Comparison of ENCODE assay signal across 22 mouse cellular contexts in the genomic region with DNA sequence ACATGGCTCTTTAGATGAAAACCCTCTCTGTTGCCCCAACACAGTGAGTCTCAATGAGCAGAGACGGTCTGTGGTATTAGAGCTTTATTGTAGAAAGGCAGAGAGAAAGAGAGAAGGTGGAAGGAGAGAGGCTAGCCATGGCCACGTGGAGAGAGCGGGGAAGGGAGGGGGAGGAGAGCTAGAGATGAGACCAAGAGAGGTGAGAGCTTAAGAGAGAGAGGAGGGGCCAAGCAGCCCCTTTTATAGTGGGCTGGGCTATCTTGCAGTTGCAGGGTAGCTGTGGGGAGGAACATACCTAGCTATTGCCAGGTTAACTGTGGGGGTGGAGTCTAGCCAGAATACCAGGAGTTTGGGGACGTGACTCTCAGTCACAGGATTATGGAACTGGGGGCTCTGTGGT. TPM values are rescaled to one million over a fixed set of nuclear protein-coding genes. Genes with fewer than 3 reads are reported as not detected.
DNase-seq lines count a peak whose midpoint lies in the region; ATAC-seq and TF ChIP-seq lines count a peak whose summit lies in the region.
"Not testable (repeated sequence)": the region's sequence is repeated elsewhere in the genome, so short reads cannot be mapped to it uniquely, and the experiment has no call there.
"Had no signal": no experiment of that assay in that cellular context is flagged by ENCODE, and none has a peak within 500 bp of the region (broad histone marks: within the 10 kb centered on the region; RNA-seq: fewer than 3 reads in every experiment).

No protein-coding gene starts in this region.

- H3K27me3 ChIP-seq in heart, embryonic 12.5 days (replicated peaks); kidney, embryonic 15.5 days; liver, embryonic 12.5 days (replicated peaks); midbrain, embryonic 10.5 days (ENCODE audit: low read depth, poor library complexity, severe bottlenecking): not testable (repeated sequence)

- H3K36me3 ChIP-seq in heart, embryonic 12.5 days; kidney, embryonic 15.5 days; liver, embryonic 12.5 days; midbrain, embryonic 10.5 days: not testable (repeated sequence)

- not testable (repeated sequence) for TF ChIP-seq POLR2A in bone marrow, adult 2 months (IDR thresholded peaks at IDR 0.05; ENCODE audit: borderline replicate concordance, control insufficient read depth, low read depth, low read length)

- 0 out of 2 replicates have a peak overlapping the region, but pooled peaks have one; percentile 13 for H3K4me2 ChIP-seq in heart, embryonic 12.5 days
- not testable (repeated sequence) for H3K4me2 ChIP-seq in kidney, embryonic 15.5 days
- peak overlapping the region; percentile 49; the same call in 1 of the 2 replicates for H3K4me2 ChIP-seq in liver, embryonic 12.5 days

- not testable (repeated sequence) for H3K4me1 ChIP-seq in bone marrow, adult 2 months (ENCODE audit: control insufficient read depth, insufficient read depth, low read length); heart, embryonic 12.5 days (replicated peaks); kidney, embryonic 15.5 days; midbrain, embryonic 10.5 days
- H3K4me1 ChIP-seq in liver, embryonic 12.5 days: peaks cover 55% of the 10 kb centered on the region

- H3K9ac ChIP-seq in heart, embryonic 12.5 days; kidney, embryonic 15.5 days: not testable (repeated sequence)
- H3K9ac ChIP-seq in liver, embryonic 12.5 days: peak overlapping the region; percentile 47

- not testable (repeated sequence) for H3K4me3 ChIP-seq in bone marrow, adult 2 months (replicated peaks; ENCODE audit: control insufficient read depth, low read depth, low read length); gastrocnemius, adult 2 months; heart, embryonic 12.5 days; kidney, embryonic 15.5 days (replicated peaks); liver, embryonic 12.5 days; midbrain, embryonic 10.5 days

- H3K27ac ChIP-seq in bone marrow, adult 2 months (ENCODE audit: control insufficient read depth, insufficient read depth, low read depth, low read length, poor library complexity): 0 out of 2 replicates have a peak overlapping the region, but pooled peaks have one; percentile 32
- peak overlapping the region; percentile 48; the same call in 1 of the 2 replicates for H3K27ac ChIP-seq in gastrocnemius, adult 2 months
- peak overlapping the region; percentile 0; the same call in 1 of the 2 replicates for H3K27ac ChIP-seq in heart, embryonic 12.5 days (ENCODE audit: poor library complexity, severe bottlenecking)
- H3K27ac ChIP-seq in kidney, embryonic 15.5 days: not testable (repeated sequence)
- H3K27ac ChIP-seq in liver, embryonic 12.5 days: peak overlapping the region; percentile 84
- peak overlapping the region; percentile 70 for H3K27ac ChIP-seq in midbrain, embryonic 10.5 days (replicated peaks)

- not testable (repeated sequence) for TF ChIP-seq CTCF in bone marrow, adult 2 months (IDR thresholded peaks at IDR 0.05; ENCODE audit: control insufficient read depth, insufficient read depth, low read length); gastrocnemius, adult 2 months (IDR thresholded peaks at IDR 0.05)

- not testable (repeated sequence) for H3K9me3 ChIP-seq in heart, embryonic 12.5 days (replicated peaks); kidney, embryonic 15.5 days (replicated peaks); liver, embryonic 12.5 days (replicated peaks); midbrain, embryonic 10.5 days (replicated peaks)

- DNase-seq in gastrocnemius, adult 2 months; midbrain, embryonic 10.5 days (ENCODE audit: low spot score): not testable (repeated sequence)

- WGBS in bone marrow, adult 2 months: 81% methylated on average over 4 of the region's 4 CpGs
- 79% methylated on average over 4 of the region's 4 CpGs for WGBS in heart, embryonic 12.5 days
- 74% methylated on average over 4 of the region's 4 CpGs for WGBS in kidney, embryonic 15.5 days
- 63% methylated on average over 4 of the region's 4 CpGs for WGBS in liver, embryonic 12.5 days (ENCODE audit: insufficient replicate concordance)
- WGBS in midbrain, embryonic 10.5 days: 84% methylated on average over 4 of the region's 4 CpGs

- ATAC-seq in heart, embryonic 12.5 days (ENCODE audit: insufficient number of reproducible peaks, low FRiP score): peak; percentile 58
- 0 out of 2 replicates have a peak, but pooled peaks have one; percentile 12 for ATAC-seq in kidney, embryonic 15.5 days (replicated peaks; ENCODE audit: low FRiP score)
- not testable (repeated sequence) for ATAC-seq in liver, embryonic 12.5 days

- intact Hi-C loops in gastrocnemius, adult 2 months (cut with DNase I): loop anchor here (2.0 kb wide), 1 partner anchor 55 kb away; no protein-coding TSS in a partner anchor

RNA-seq across cellular contexts. Expression of gene Anapc15-ps, which starts 43.1 kb away (rescaled TPM):
- polyA plus RNA-seq in bone marrow, adult 2 months (2011; ENCODE audit: insufficient read depth, insufficient read length, low replicate concordance, missing spikeins): 28.2 TPM in 1 of 2 replicates, not detected in the other
- not detected for total RNA-seq in gastrocnemius, adult 2 months (2021)
- not detected in 2 replicates for polyA plus RNA-seq in heart, embryonic 12.5 days (2016; fragmentation: Nextera tagmentation; extraction: Ambion mirVana)
- 0.47 TPM in 1 of 2 replicates, not detected in the other for polyA plus RNA-seq in kidney, embryonic 15.5 days (2015; fragmentation: Nextera tagmentation; extraction: Ambion mirVana)
- not detected in 2 replicates for polyA plus RNA-seq in liver, embryonic 12.5 days (2016; fragmentation: Nextera tagmentation; extraction: Ambion mirVana)
- not detected in 2 replicates for polyA plus RNA-seq in midbrain, embryonic 10.5 days (2016; fragmentation: Nextera tagmentation; extraction: Ambion mirVana)
- total RNA-seq: adrenal gland, postnatal 25 days; ES-E14; gastrocnemius, postnatal 10 days; gastrocnemius, postnatal 36 days; heart, adult 2 months; heart, postnatal 25 days; hematopoietic stem cell, adult 5-6 weeks had no signal
- polyA plus RNA-seq: activated CD4-positive, CD25-positive, alpha-beta regulatory T cell, adult 4 months; embryonic facial prominence, embryonic 12.5 days; embryonic facial prominence, embryonic 15.5 days; forebrain, embryonic 12.5 days; forebrain, embryonic 15.5 days; heart, adult 2 months; heart, embryonic 14.5 days; heart, postnatal 0 days; hindbrain, embryonic 13.5 days; intestine, embryonic 15.5 days had no signal
